Mouse (Mus musculus) liver, embryonic 16.5 days (tissue): ENCODE measurements at regions not wholly inside any gene's neighbourhood (a gene's known extent, or its start where the extent isn't known, plus 50 kb on each side); places are given as distances from the start of the nearest gene placed in this dataset.
"Not testable (repeated sequence)": the region's sequence is repeated elsewhere in the genome, so short reads cannot be mapped to it uniquely, and the experiment has no call there.

Experiments
- ATAC-seq: fragments of 200-750 bp; cut with Nextera tagmentation; 2 replicates; pipeline ENCODE4 v1.8.0; 2017; ENCODE audit warnings: low read depth, mild to moderate bottlenecking, moderate number of reproducible peaks, moderate library complexity
- H3K27ac ChIP-seq: fragments of 300-500 bp; sonication (generic); 2 replicates; pipeline ENCODE4 v1.5.1; 2014; ENCODE audit warnings: mild to moderate bottlenecking, low read length
- H3K27me3 ChIP-seq: fragments of 300-500 bp; sonication (generic); 2 replicates; pipeline ENCODE4 v1.6.1; 2014; ENCODE audit warnings: low read depth, low read length, mixed read lengths; ENCODE audit not compliant: control insufficient read depth, insufficient read depth
- H3K36me3 ChIP-seq: fragments of 300-500 bp; sonication (generic); 2 replicates; pipeline ENCODE4 v1.6.1; 2014; ENCODE audit warnings: mild to moderate bottlenecking; ENCODE audit not compliant: control insufficient read depth, insufficient read depth
- H3K4me1 ChIP-seq: fragments of 300-500 bp; sonication (generic); 2 replicates; pipeline ENCODE4 v1.6.1; 2014; ENCODE audit warnings: low read depth, low read length, mixed read lengths; ENCODE audit not compliant: control insufficient read depth
- H3K4me2 ChIP-seq: fragments of 300-500 bp; sonication (generic); 2 replicates; pipeline ENCODE4 v1.6.1; 2014; ENCODE audit warnings: low read depth, low read length, mixed read lengths
- H3K4me3 ChIP-seq: fragments of 300-500 bp; sonication (generic); 2 replicates; pipeline ENCODE4 v1.5.1; 2014; ENCODE audit warnings: low read depth, mild to moderate bottlenecking, low read length
- H3K9ac ChIP-seq: fragments of 300-500 bp; sonication (generic); 2 replicates; pipeline ENCODE4 v1.6.1; 2014; ENCODE audit warnings: low read depth, low read length
- H3K9me3 ChIP-seq: fragments of 300-500 bp; sonication (generic); replicated peaks from 2 replicates; pipeline ENCODE4 v1.6.1; 2016; ENCODE audit warnings: low read length; ENCODE audit not compliant: control insufficient read depth
- WGBS: fragments of 180-500 bp; shearing (Covaris S2); extraction: QIAGEN DNeasy Blood & Tissue Kit; methylation state at CpG from one replicate; pipeline ENCODE4 v1.1.7; 2014; ENCODE audit not compliant: insufficient replicate concordance; 5-methylcytosine and 5-hydroxymethylcytosine counted together

GRCm38 (mm10) chr6:146019699-146020098, 88.3 kb downstream of the Sspn start:
- H3K4me2 ChIP-seq, H3K4me3 ChIP-seq, H3K9ac ChIP-seq, H3K36me3 ChIP-seq, H3K9me3 ChIP-seq, H3K27ac ChIP-seq, H3K4me1 ChIP-seq, H3K27me3 ChIP-seq: not testable (repeated sequence)
- 55% methylated on average over 1 of the region's 1 CpGs for WGBS
- ATAC-seq = peak; percentile 30; the same call in 1 of the 2 replicates
